Mouse (Mus musculus) liver, embryonic 13.5 days (tissue): ENCODE results near the gene Smim5. TPM values are rescaled to one million over a fixed set of nuclear protein-coding genes. Genes with fewer than 3 reads are reported as not detected.

Experiments used
- ATAC-seq: fragments of 200-750 bp; cut with Nextera tagmentation; 2 replicates; pipeline ENCODE4 v1.8.0; 2017; ENCODE audit warnings: low read depth, mild to moderate bottlenecking, moderate number of reproducible peaks, moderate library complexity
- DNase-seq: peaks from one replicate; pipeline ENCODE4 v3.0.0; 2022
- H3K27ac ChIP-seq: fragments of 300-500 bp; sonication (generic); 2 replicates; pipeline ENCODE4 v1.5.1; 2015; ENCODE audit warnings: moderate library complexity, mild to moderate bottlenecking, inconsistent platforms
- H3K27me3 ChIP-seq: fragments of 300-500 bp; sonication (generic); 2 replicates; pipeline ENCODE4 v1.6.1; 2015; ENCODE audit warnings: mild to moderate bottlenecking, inconsistent platforms
- H3K36me3 ChIP-seq: fragments of 300-500 bp; sonication (generic); 2 replicates; pipeline ENCODE4 v1.6.1; 2015; ENCODE audit warnings: mild to moderate bottlenecking, inconsistent platforms
- H3K4me1 ChIP-seq: fragments of 300-500 bp; sonication (generic); replicated peaks from 2 replicates; pipeline ENCODE4 v1.6.1; 2015; ENCODE audit warnings: inconsistent platforms
- H3K4me2 ChIP-seq: fragments of 300-500 bp; sonication (generic); 2 replicates; pipeline ENCODE4 v1.6.1; 2015; ENCODE audit warnings: inconsistent platforms, mild to moderate bottlenecking, moderate library complexity
- H3K4me3 ChIP-seq: fragments of 300-500 bp; sonication (generic); replicated peaks from 2 replicates; pipeline ENCODE4 v1.5.1; 2015; ENCODE audit warnings: mild to moderate bottlenecking, inconsistent platforms
- H3K9ac ChIP-seq: fragments of 300-500 bp; sonication (generic); 2 replicates; pipeline ENCODE4 v1.6.1; 2015; ENCODE audit warnings: mild to moderate bottlenecking, inconsistent platforms
- H3K9me3 ChIP-seq: fragments of 300-500 bp; sonication (generic); replicated peaks from 2 replicates; pipeline ENCODE4 v1.6.1; 2016; ENCODE audit warnings: inconsistent platforms
- WGBS: fragments of 180-500 bp; shearing (Covaris S2); methylation state at CpG from one replicate; pipeline ENCODE4 v1.1.7; 2015; ENCODE audit not compliant: insufficient replicate concordance; 5-methylcytosine and 5-hydroxymethylcytosine counted together
- polyA plus RNA-seq: library from polyadenylated mRNA; unstranded; fragments of >200 nt; fragmentation: Nextera tagmentation; extraction: Ambion mirVana; gene quantifications from 2 replicates; pipeline ENCODE4 v1.2.1, GENCODE M21; 2015

Smim5 gene
- polyA plus RNA-seq, 1 experiment from 2014 or later, result 42.3 TPM

DNA sequence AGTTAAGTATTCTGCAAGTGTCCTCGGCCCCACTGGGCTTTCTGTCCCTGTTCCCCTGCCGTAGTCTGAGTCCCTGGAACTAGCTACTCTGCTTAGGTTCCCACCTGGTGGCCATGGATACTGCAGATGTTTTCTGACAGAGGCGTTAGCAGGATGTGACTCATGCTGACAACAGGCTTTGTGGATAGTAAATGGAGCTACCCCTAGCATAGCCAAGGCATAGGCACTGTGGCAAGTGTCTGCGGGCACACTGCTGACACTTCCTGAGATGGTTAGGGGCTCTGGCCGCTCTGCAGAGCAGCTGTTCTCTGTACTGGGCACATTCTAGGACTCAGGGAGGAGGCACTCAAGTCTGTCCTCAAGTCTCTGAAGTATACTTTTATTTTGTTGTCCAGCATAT lies 54.9 kb downstream of the Smim5 start:
- Histone ChIP-seq H3K36me3 (peaks cover 79% of the 10 kb centered on the region), H3K9me3 (no peaks in the 10 kb centered on the region), H3K4me2 (no peak overlapping the region), H3K9ac (no peak overlapping the region), H3K4me1 (peaks cover 16% of the 10 kb centered on the region), H3K27me3 (no peaks in the 10 kb centered on the region), H3K4me3 (no peak overlapping the region), H3K27ac (no peak overlapping the region)
- DNase-seq, result no peak
- ATAC-seq, result no peak
- WGBS, result 79% methylated on average over 5 of the region's 5 CpGs

DNA sequence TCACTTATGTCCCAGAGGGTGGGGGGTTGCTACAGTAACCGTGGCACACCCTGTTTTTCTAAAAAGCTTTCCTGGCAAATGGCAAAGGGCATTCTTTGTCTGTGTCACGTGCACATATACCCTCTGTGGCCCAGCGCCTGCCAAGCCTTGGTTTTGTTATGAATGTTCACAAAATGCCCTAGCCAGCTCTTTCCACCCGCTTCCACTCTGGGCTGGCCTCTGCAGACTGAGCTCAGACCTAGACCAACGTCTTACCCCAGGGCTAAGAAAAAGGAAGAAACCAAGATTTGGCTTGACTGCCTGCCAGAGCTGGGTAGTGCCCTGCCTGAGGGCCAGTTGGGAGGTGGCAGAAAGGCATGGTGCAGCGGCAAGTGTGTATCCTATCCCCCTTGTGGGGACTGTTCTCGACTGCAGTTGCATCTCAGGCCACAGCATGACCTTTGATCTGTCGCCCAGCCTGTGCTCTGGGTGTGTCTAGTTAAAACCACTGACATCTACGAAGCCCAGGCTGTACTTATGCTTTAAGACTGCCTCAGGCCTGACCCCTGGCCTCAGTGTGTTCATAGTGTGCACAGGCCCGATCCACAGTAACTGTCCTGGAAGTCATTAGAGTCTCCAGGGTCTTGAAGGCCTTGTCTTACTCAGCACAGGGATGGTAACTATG lies 55.6 kb downstream of the Smim5 start:
- peaks cover 83% of the 10 kb centered on the region for H3K36me3 ChIP-seq
- 69% methylated on average over 10 of the region's 10 CpGs for WGBS

More for the DNA sequence above, 55.6 kb downstream of the Smim5 start:
- H3K4me1 ChIP-seq, result peaks cover 16% of the 10 kb centered on the region
- no peak overlapping the region for H3K27ac ChIP-seq
- H3K27me3 ChIP-seq, result no peaks in the 10 kb centered on the region
- DNase-seq (no peak), ATAC-seq (0 out of 2 replicates have a peak, but pooled peaks have one; percentile 31)
- no peak overlapping the region for H3K4me3 ChIP-seq
- no peak overlapping the region for H3K9ac ChIP-seq
- no peak overlapping the region for H3K4me2 ChIP-seq
- H3K9me3 ChIP-seq, result no peaks in the 10 kb centered on the region

Other genes starting within 250 kb of the Smim5 start
- gene Grb2, start 191.4 kb upstream of the Smim5 start, polyA plus RNA-seq, result 56.7 and 63.5 TPM in 2 replicates
- gene Tmem94, start 134.5 kb upstream of the Smim5 start, polyA plus RNA-seq, result 8.2 and 10.9 TPM in 2 replicates
- gene Caskin2, start 86.3 kb upstream of the Smim5 start, polyA plus RNA-seq, result 5.7 and 6.0 TPM in 2 replicates
- gene Tsen54, start 85.2 kb upstream of the Smim5 start, polyA plus RNA-seq, result 19.3 and 20.1 TPM in 2 replicates
- gene Llgl2, start 75.9 kb upstream of the Smim5 start, polyA plus RNA-seq, result 9.8 and 10.2 TPM in 2 replicates
- 0.36 and 0.46 TPM in 2 replicates for gene Myo15b, start 41.6 kb upstream of the Smim5 start, polyA plus RNA-seq
- 3.0 and 3.2 TPM in 2 replicates for gene Smim6, start 12.1 kb downstream of the Smim5 start, polyA plus RNA-seq
- gene Sap30bp, start 33.3 kb downstream of the Smim5 start, polyA plus RNA-seq, result 23.4 and 35.2 TPM in 2 replicates
- gene Recql5, start 33.5 kb downstream of the Smim5 start, polyA plus RNA-seq, result 9.9 and 10.2 TPM in 2 replicates
- gene Itgb4, start 74.7 kb downstream of the Smim5 start, polyA plus RNA-seq, result 0.23 and 0.25 TPM in 2 replicates
- gene Galk1, start 112.8 kb downstream of the Smim5 start, polyA plus RNA-seq, result 164 and 165 TPM in 2 replicates
- gene H3f3b, start 128.0 kb downstream of the Smim5 start, polyA plus RNA-seq, result 785 and 880 TPM in 2 replicates
- gene Unk, start 130.4 kb downstream of the Smim5 start, polyA plus RNA-seq, result 9.8 and 10.7 TPM in 2 replicates
- 31.6 and 32.7 TPM in 2 replicates for gene Unc13d, start 178.0 kb downstream of the Smim5 start, polyA plus RNA-seq
- gene Wbp2, start 187.0 kb downstream of the Smim5 start, polyA plus RNA-seq, result 58.9 and 81.2 TPM in 2 replicates
- 3.7 and 4.0 TPM in 2 replicates for gene Trim47, start 227.2 kb downstream of the Smim5 start, polyA plus RNA-seq
- gene Trim65, start 231.2 kb downstream of the Smim5 start, polyA plus RNA-seq, result 1.1 and 1.4 TPM in 2 replicates
- 66.6 and 70.9 TPM in 2 replicates for gene Mrpl38, start 238.9 kb downstream of the Smim5 start, polyA plus RNA-seq